Mouse (Mus musculus) brown adipose tissue, adult 24 weeks (tissue): ENCODE data around the gene Ppp1r18. TPM values are rescaled to one million over a fixed set of nuclear protein-coding genes. Genes with fewer than 3 reads are reported as not detected.

Source experiments
- H3K27ac ChIP-seq: fragments of 200-500 bp; replicated peaks from 2 replicates; pipeline ENCODE4 v1.5.1; 2012; ENCODE audit warnings: low read depth, mild to moderate bottlenecking, low read length
- H3K4me1 ChIP-seq: fragments of 200-500 bp; 2 replicates; pipeline ENCODE4 v1.6.1; 2012; ENCODE audit warnings: low read length, mixed read lengths; ENCODE audit not compliant: control insufficient read depth, insufficient read depth, insufficient read length
- H3K4me3 ChIP-seq: fragments of 200-500 bp; 2 replicates; pipeline ENCODE4 v1.5.1; 2012; ENCODE audit warnings: low read depth, mild to moderate bottlenecking, low read length, moderate library complexity; ENCODE audit not compliant: insufficient read depth
- polyA plus RNA-seq: library from polyadenylated mRNA; stranded (reverse); fragments of >200 nt; gene quantifications from 2 replicates; pipeline ENCODE4 v1.2.4, GENCODE M21; 2012; ENCODE audit not compliant: missing spikeins, insufficient read depth, insufficient read length

Gene Ppp1r18
- polyA plus RNA-seq, 1 experiment = 8.8 TPM

DNA sequence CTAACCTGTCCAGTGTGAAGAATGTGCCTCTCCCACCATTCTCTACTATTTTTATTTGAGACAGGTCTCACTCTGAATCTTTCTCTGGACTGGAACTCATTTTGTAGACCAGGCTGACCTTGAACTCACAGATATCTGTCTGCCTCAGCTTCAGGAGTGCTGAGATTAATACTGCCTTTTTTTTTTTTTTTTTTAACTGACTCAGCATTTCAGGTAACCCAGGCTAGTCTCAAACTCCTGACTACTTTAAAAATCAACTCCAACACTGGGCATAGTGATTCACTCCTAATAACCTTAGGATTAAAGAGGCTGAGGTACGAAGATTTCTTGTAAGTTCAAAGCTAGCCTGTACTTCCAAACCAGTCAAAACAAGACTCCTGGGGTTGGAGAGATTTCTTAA is 40.2 kb downstream of the Ppp1r18 start:
- Histone ChIP-seq H3K4me1 (peaks cover 3% of the 10 kb centered on the region; the same call in 1 of the 2 replicates), H3K4me3 (no peak overlapping the region), H3K27ac (no peak overlapping the region)

DNA sequence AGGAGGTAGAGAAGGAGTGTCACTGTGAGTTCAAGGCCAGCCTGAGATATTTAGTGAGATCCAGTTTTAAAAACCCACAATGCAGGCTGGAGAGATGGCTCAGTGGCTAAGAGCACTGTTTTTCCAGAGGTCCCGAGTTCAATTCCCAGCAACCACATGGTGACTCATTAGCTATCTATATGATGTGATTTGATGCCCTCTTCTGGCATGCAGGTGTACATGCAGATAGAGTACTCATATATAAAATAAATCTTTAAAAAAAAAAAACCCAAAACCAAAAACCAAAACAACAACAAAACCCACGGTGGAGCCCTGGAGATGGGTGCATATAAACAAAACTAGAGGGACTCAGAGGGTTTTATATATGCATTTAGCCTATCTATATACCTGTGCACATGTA is 42.2 kb downstream of the Ppp1r18 start:
- H3K4me3 ChIP-seq = no peak overlapping the region
- no peak overlapping the region for H3K27ac ChIP-seq
- peaks cover 3% of the 10 kb centered on the region; the same call in 1 of the 2 replicates for H3K4me1 ChIP-seq

DNA sequence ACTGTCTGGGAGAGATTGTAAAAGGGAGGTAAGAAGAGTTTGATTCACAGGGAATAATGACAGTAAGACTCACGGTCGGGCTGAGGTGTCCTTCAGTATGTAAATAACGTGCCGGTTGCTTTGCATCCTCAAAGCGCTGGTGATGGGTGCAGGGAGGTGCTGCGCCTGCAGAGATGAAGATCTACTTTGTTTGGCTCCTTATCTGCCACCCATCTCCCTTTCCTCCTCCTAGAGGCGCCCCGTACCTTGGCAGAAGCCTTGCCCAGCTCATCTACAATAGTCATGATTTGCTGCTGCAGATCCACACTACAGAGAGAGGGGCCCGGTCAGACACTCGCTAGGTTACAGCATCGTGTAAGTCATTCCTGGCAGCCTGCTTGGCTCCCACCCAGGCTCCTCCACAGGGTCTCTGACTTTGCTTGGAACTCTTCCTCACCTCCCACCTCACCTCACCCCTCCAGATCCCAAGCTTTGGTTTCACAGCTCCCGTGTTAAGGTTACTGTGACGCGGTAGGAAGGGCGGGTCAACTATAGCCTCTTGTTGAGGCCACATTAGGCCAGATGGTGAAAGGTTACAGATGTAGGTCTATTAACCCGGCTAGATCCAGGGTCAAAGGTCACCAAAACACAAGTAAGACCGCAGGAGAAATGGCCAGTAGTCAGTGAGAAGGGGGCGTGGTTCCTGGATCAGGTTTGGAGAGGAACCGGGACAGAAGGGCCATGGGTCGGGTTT is 44.0 kb downstream of the Ppp1r18 start:
- Histone ChIP-seq H3K4me1 (peaks cover 3% of the 10 kb centered on the region; the same call in 1 of the 2 replicates), H3K27ac (peak overlapping the region; percentile 58), H3K4me3 (peak overlapping the region; percentile 79)

DNA sequence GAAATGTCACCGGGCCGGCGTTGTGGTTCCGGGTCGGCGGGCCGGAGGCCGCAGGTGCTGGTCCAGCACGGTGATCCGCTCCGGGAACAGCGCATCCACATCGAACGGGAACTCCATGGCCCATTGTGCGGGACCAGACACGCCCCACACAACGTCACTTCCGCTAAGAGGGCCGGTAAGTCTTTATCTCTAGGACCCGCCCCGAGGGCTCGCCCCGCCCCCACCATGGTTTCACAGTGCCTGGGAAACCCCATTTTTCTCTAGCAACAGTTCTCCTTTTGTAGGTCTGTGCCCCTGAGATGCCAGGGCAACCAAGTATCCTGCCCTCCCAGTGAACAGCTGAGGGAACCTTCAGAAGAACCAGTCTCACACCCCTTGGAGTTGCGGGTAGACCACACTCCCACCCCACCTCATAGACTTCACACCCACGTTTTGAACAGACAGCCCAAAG is 44.6 kb downstream of the Ppp1r18 start, which contains the start of gene Atat1:
Gene Atat1 (minus strand): TSS at position 157 of the 451 bp plus-strand sequence.
- H3K4me3 ChIP-seq = peak within 1 kb of the TSS; percentile 79
- peak within 1 kb of the TSS; percentile 70 for H3K27ac ChIP-seq
- peaks cover 3% of the 10 kb centered on the region; the same call in 1 of the 2 replicates for H3K4me1 ChIP-seq

DNA sequence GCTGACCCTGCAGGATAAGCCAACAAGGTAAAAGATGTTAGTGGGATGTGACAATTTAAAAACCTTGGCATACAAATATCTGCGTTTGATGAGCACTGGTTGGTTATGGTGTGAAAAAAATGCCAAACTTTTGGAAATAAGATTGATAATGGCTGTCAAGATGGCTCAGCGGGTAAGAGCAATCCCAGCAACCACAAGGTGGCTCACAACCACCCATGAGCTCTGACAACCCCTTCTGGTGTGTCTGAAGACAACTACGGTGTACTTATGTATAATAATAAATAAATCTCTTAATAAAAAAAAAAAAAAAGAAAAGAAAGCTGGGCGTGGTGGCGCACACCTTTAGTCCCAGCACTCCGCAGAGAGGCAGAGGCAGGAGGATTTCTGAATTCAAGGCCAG is 49.6 kb downstream of the Ppp1r18 start:
- H3K4me3 ChIP-seq = no peak overlapping the region
- H3K27ac ChIP-seq = no peak overlapping the region

DNA sequence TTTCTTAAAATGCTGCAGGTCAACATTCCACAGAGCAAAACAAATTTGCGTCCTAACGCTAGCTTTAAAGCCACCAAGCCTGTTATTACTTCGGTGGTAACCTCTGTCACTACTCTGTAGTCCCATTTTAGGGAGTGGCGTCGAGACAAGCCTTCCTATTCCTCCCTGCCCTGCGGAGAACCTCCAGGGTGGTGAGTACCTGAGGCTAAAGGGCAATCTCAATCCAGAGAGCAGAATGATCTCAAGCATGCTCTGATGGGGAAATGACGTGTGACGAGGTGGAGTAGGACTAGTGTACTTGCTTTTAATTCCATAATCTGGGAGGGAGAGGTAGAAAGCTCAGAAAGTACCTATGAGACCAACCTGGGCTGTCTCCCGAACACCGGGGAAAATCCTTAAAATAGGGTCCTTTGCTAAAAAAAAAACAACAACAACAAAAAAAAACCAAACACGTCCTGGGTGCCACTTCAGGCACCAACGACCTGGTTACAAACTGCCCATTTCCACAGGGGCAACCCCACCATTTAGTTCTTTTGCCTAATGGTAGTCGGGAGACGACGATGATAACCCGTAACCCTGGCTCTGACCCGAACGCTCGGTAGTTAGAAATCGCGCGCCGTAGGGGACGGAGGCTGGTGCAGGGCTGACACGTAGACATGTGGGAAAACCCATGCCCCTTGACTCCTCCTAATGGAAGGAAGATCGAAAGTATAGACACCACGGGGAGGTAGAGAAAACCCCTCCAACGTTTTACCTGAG is 50.3 kb downstream of the Ppp1r18 start:
- no peaks in the 10 kb centered on the region; the same call in 1 of the 2 replicates for H3K4me1 ChIP-seq
- H3K27ac ChIP-seq = peak overlapping the region; percentile 88
- peak overlapping the region; percentile 78 for H3K4me3 ChIP-seq

More for the DNA sequence above, 49.6 kb downstream of the Ppp1r18 start:
- no peaks in the 10 kb centered on the region; the same call in 1 of the 2 replicates for H3K4me1 ChIP-seq

DNA sequence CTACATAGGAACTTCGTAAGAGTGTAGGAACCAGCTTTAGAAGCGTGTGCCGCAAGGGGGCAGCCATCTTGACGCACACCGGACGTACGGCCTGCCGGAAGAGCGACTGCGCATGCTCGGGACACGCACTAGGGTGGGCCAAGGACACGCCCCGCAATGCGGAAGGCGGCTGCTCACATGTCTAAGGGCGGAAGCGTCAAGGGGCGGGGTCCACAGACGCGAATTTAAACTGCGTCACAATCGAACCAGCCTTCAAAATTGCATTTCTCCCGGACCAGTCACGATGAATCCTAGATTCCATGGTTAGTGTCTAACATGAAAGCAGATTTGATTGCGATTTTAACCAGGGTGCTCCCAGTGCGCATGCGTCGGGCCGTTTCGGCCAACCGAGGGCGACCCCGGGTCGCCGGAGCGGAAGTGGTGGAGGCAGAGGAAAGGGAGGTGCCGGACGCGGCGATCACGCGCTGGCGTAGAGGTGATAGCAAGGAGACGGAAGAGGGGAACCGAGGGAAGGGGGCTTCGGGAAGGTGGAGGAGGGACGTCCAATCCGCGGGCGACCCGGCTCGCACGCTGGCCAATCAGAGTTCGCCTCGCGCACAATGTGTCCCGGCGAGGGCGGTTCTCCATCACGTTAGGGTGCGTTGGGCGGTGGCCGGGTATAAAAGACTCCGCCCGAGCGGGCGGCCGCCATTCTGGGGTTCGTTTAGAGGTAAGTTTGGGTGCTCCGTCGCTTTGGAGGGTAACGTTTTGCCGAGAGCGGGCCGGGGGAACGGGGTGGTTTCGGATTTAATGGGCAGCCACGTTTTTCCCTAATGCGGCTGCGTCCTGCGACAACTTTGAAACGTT is 51.1 kb downstream of the Ppp1r18 start, which contains the start of the genes Mrps18b and Ppp1r10:
Gene Mrps18b (minus strand): TSS at position 93 of the 846 bp plus-strand sequence.
Gene Ppp1r10 (plus strand): TSS at position 138 of the 846 bp plus-strand sequence.
- Histone ChIP-seq H3K27ac (peak within 1 kb of the TSS; percentile 98), H3K4me1 (no peaks in the 10 kb centered on the region; the same call in 1 of the 2 replicates), H3K4me3 (peak within 1 kb of the TSS; percentile 81)

DNA sequence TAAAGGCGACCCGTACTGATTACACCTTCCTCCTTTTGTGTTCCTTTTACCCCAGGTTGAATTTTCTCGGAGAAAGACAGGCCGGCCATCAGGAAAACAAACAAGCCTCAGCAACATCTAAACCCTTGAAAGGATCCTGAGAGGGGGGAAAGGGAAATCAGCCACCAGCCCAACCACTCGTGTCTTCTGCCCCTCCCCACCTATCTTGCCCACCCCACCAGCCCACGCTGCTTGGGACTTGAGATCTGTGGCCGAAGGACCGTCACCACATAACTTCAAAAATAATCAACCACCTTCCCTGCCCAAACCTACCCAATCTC is 51.7 kb downstream of the Ppp1r18 start:
- Histone ChIP-seq H3K4me1 (no peaks in the 10 kb centered on the region; the same call in 1 of the 2 replicates), H3K27ac (peak overlapping the region; percentile 98), H3K4me3 (peak overlapping the region; percentile 81)

DNA sequence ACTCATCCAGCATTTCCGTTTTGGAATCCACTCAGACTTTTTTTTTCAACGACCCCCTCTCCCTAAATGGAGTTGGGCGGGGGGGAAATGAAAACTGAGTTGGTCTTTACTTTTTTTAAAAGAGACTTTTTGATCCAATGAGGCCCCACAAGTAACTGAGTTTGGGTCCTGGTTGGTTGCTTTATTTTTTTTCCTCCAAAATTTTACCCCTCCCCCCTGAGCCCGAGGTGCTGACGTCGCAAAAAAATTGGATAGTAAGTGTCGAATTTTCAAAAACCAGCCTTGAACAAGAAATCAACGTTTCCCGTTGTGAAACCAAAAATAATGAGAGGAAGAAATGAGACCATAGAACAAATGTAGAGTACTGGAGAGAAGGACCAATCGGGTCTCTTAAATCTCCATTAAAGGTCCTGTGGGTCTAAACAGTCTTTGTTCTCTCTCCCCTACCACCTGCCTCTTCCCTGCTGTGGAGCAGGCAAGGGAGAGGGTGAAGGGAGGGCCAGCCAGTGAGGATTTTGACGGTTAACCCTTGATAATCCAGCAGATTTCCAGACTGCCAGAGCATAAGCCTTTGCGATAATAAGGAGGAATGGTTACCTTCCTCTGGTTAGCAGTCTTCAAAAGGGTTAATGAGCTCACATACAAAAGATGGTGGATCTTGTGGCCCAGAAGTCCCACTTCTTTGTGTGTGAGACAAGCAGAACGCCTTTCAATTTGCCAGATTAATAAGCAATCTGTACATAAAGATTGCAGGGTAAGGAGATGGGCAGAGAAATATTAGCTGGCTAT is 52.3 kb downstream of the Ppp1r18 start:
- Histone ChIP-seq H3K4me1 (no peaks in the 10 kb centered on the region; the same call in 1 of the 2 replicates), H3K27ac (peak overlapping the region; percentile 98), H3K4me3 (peak overlapping the region; percentile 81)

DNA sequence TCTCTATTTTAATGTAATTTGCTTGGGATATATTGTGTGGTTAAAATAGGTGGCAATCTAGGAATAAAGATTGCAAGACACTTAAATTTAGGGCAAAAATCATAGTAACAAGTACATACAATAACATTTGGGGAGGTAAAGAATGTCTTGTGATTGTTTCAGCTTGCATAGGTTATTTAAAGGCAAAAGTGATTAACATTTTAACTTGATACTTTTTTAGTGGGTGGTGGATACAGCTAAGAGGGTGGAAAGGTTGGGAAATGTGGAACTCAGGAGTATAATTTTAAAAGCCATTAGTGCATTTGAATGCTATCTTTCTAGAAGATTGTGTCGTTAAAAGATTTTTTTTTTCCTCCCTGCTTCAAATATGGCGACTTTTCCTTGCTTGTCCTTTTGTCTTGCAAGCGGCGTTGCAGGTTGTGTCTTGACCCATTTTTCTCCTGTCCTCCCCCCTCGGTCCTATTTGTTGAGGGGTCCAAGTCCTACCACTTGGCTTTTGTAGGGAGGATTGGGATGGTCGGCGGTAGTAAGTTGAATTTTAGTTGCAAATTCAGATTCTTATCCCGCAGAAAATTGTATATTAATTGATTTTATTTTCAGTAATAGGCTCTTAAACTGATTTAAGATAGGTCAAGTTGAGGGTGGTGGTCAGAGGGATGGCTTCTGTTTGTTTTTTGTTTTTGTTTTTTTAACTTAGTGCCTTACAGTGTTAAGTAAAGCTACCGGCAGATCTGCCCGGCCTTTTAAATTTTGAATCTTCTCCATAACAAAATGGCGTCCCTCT is 53.1 kb downstream of the Ppp1r18 start:
- Histone ChIP-seq H3K27ac (peak overlapping the region; percentile 98), H3K4me3 (peak overlapping the region; percentile 89), H3K4me1 (no peaks in the 10 kb centered on the region; the same call in 1 of the 2 replicates)

DNA sequence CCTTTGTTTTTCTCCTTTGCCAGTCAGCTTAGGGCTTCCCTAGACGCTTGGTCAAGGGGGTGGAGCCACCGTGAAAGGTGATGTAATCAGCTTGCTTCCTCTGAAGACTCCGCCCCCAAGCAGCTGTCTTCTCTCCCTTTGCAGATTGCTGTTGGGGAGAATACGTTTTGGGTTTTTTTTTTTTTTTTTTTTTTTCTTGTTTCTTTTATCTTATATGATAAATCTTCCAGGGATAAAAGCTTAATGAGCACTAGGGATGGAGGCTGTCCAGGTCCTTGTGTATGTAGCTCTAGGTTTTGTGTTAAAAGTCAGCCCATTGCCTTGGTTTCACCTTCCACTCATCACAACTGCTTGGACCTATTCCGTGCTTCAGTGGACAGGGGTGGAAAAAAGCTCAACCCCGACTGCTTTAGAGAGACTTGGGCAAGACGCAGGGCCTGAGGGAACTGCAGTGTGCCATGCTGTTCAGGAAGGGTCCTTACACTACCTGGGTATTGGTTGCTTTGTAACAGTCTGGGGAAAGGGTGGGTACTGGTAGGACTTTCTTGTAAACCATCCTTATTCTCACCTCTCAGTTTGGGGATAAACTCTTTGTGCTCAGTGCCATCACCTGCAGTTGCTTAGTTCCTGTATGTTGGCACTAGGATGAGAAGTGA is 53.8 kb downstream of the Ppp1r18 start:
- no peaks in the 10 kb centered on the region; the same call in 1 of the 2 replicates for H3K4me1 ChIP-seq
- H3K27ac ChIP-seq = peak overlapping the region; percentile 57
- peak overlapping the region; percentile 89 for H3K4me3 ChIP-seq

DNA sequence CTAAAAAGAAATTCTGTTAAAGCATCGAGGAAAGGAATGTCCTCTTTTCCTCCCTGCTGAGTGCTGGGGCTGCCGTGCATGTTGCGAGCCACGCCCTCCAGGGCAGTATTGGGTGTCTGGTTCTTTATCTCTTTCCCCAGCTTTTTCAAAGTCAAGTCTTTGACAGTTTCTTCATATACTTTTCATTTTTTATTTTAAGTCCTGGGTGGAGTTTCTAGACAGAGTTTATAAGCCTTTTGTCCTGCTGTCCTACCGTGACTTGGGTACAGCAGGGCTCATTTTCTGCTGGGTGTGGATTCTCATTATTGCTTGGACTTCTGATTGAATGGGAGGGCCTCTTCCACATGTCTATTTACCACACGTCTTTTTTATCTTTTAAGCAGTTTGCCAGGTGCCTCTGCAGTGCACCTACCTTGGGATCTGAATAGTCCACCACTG is 54.5 kb downstream of the Ppp1r18 start:
- Histone ChIP-seq H3K27ac (peak overlapping the region; percentile 57), H3K4me3 (peak overlapping the region; percentile 33; the same call in 1 of the 2 replicates)

DNA sequence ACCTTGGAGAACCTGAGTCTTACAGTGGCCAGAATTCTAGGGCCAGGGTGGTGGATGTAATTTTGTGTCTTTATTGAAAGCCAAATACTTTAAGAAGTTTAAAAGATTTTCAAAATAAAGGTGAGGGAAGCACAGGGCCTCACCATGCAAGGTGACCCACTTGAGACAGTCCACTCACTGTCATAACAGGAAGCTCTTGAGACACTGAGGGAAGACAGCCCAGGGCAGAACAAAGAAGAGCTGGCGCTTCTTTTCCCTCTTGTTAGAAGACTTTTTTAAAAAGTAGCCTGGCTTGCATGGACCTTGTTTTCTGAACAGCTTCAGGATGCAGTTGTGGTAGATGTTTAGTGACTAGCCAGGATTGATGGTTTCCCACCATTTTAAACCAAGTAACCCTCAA is 55.0 kb downstream of the Ppp1r18 start:
- Histone ChIP-seq H3K27ac (0 out of 2 replicates have a peak overlapping the region, but pooled peaks have one; percentile 57), H3K4me1 (no peaks in the 10 kb centered on the region; the same call in 1 of the 2 replicates), H3K4me3 (no peak overlapping the region)

More for the DNA sequence above, 54.5 kb downstream of the Ppp1r18 start:
- H3K4me1 ChIP-seq = no peaks in the 10 kb centered on the region; the same call in 1 of the 2 replicates
